Mouse (Mus musculus): ENCODE measurements around the gene Lbr.

GRCm38 (mm10) chr1:181866429-181867280 is 23.8 kb upstream of the Lbr start:
- TF ChIP-seq POLR2A (IDR thresholded peaks at IDR 0.05; ENCODE audit: borderline replicate concordance, low read depth, low read length) (no peak), CTCF (IDR thresholded peaks at IDR 0.05; ENCODE audit: low read depth, low read length) (no peak)
